21 mouse cellular contexts compared by ENCODE assay signal in genomic region chr19:42022542-42022848, GRCm38 (mm10). TPM values are rescaled to one million over a fixed set of nuclear protein-coding genes. Genes with fewer than 3 reads are reported as not detected.
A peak's percentile ranks its signal among the peaks of the same experiment; 100 is the strongest.
DNase-seq lines count a peak whose midpoint lies in the region; ATAC-seq and TF ChIP-seq lines count a peak whose summit lies in the region.
"Had no signal": no experiment of that assay in that cellular context is flagged by ENCODE, and none has a peak within 500 bp of the region (broad histone marks: within the 10 kb centered on the region; RNA-seq: fewer than 3 reads in every experiment).

No protein-coding gene starts in this region.

- H3K4me3 ChIP-seq in heart, postnatal 0 days (ENCODE audit: low read depth, low read length) = no peak overlapping the region
- H3K4me3 ChIP-seq in ES-E14 (ENCODE audit: insufficient read depth in 1 of 2, low read depth in 1 of 2, low read length in 2 of 2, poor library complexity in 1 of 2, severe bottlenecking in 1 of 2) = 0 out of 4 replicates have a peak overlapping the region, but pooled peaks of 1 of the 2 experiments have one; percentile 22
- no peak overlapping the region for H3K4me3 ChIP-seq in embryonic facial prominence, embryonic 14.5 days (ENCODE audit: low read depth, low read length)
- H3K4me3 ChIP-seq: hindbrain, embryonic 13.5 days; liver, embryonic 12.5 days; lung, embryonic 15.5 days; neural tube, embryonic 15.5 days had no signal

- no peaks in the 10 kb centered on the region for H3K27me3 ChIP-seq in heart, postnatal 0 days (ENCODE audit: control insufficient read depth, insufficient read depth, low read length)
- no peaks in the 10 kb centered on the region for H3K27me3 ChIP-seq in embryonic facial prominence, embryonic 14.5 days (replicated peaks; ENCODE audit: control insufficient read depth, insufficient read depth, low read length)
- H3K27me3 ChIP-seq: CH12.LX; hindbrain, embryonic 13.5 days; liver, embryonic 12.5 days; lung, embryonic 15.5 days; neural tube, embryonic 15.5 days had no signal

- no peak overlapping the region for H3K9ac ChIP-seq in heart, postnatal 0 days (replicated peaks; ENCODE audit: low read depth, low read length)
- H3K9ac ChIP-seq in ES-E14 (ENCODE audit: insufficient read depth, low read depth, low read length, poor library complexity, severe bottlenecking) = peak overlapping the region; percentile 8; the same call in 1 of the 2 replicates
- no peak overlapping the region for H3K9ac ChIP-seq in embryonic facial prominence, embryonic 14.5 days (ENCODE audit: low read depth, low read length)
- H3K9ac ChIP-seq: forebrain, postnatal 0 days; hindbrain, embryonic 13.5 days; liver, embryonic 12.5 days; lung, embryonic 15.5 days; neural tube, embryonic 15.5 days had no signal

- no peak for ATAC-seq in heart, postnatal 0 days (ENCODE audit: insufficient read depth, low read depth)
- ATAC-seq in embryonic facial prominence, embryonic 14.5 days (ENCODE audit: low read depth) = no peak
- no peak for ATAC-seq in megakaryocyte-erythroid progenitor cell, adult 5-6 weeks (replicated peaks; ENCODE audit: low FRiP score, low TSS enrichment, poor library complexity, severe bottlenecking)
- ATAC-seq: forebrain, postnatal 0 days; intestine, postnatal 0 days; liver, embryonic 12.5 days had no signal

- intact Hi-C loops in gastrocnemius, postnatal 36 days (cut with DNase I) = no loop called here

- no peaks in the 10 kb centered on the region; the same call in 1 of the 2 replicates for H3K36me3 ChIP-seq in heart, postnatal 0 days (replicated peaks; ENCODE audit: control insufficient read depth, insufficient read depth, low read length)
- H3K36me3 ChIP-seq in ES-E14 (ENCODE audit: control insufficient read depth, insufficient read depth, low read length, poor library complexity, severe bottlenecking) = no peaks in the 10 kb centered on the region
- no peaks in the 10 kb centered on the region for H3K36me3 ChIP-seq in embryonic facial prominence, embryonic 14.5 days (ENCODE audit: control insufficient read depth, insufficient read depth, low read length)
- H3K36me3 ChIP-seq: hindbrain, embryonic 13.5 days; liver, embryonic 12.5 days; lung, embryonic 15.5 days; neural tube, embryonic 15.5 days had no signal

- 57% methylated on average over 2 of the region's 2 CpGs for WGBS in heart, postnatal 0 days
- WGBS in embryonic facial prominence, embryonic 14.5 days = 71% methylated on average over 2 of the region's 2 CpGs

- H3K4me1 ChIP-seq in heart, postnatal 0 days (ENCODE audit: control insufficient read depth, insufficient read depth) = peaks cover 42% of the 10 kb centered on the region
- peaks cover 2 to 19% of the 10 kb centered on the region in 2 experiments; a peak in 3 of 4 replicates for H3K4me1 ChIP-seq in ES-E14 (ENCODE audit: control insufficient read depth in 2 of 2, insufficient read depth in 2 of 2, low read length in 2 of 2, poor library complexity in 1 of 2)
- H3K4me1 ChIP-seq in embryonic facial prominence, embryonic 14.5 days (ENCODE audit: control insufficient read depth, insufficient read depth, low read length) = peaks cover 31% of the 10 kb centered on the region

- DNase-seq in gastrocnemius, adult 18-20 months (ENCODE audit: low spot score) = peak; percentile 53
- no peak for DNase-seq in gastrocnemius, postnatal 36 days
- no peak for DNase-seq in heart, postnatal 0 days (ENCODE audit: low spot score)
- DNase-seq in heart, postnatal 4 days = no peak
- no peak for DNase-seq in ES-E14 (ENCODE audit: low read depth, low spot score)
- no peak for DNase-seq in embryonic facial prominence, embryonic 14.5 days (ENCODE audit: low spot score)
- DNase-seq in right cerebral cortex, postnatal 25 days = no peak
- DNase-seq: adrenal gland, adult 8-10 months; cerebellum, adult 9-11 months; forebrain, postnatal 0 days; gastrocnemius, postnatal 10 days; kidney, postnatal 14 days; thymus, postnatal 14 days had no signal

- TF ChIP-seq CTCF in heart, postnatal 0 days (IDR thresholded peaks at IDR 0.05; ENCODE audit: low read depth) = no peak

- peak overlapping the region; percentile 53 for H3K27ac ChIP-seq in heart, postnatal 0 days (ENCODE audit: low read depth)
- peak overlapping the region; percentile 50; the same call in 1 of the 2 replicates for H3K27ac ChIP-seq in ES-E14 (ENCODE audit: insufficient read depth, low read depth, low read length, poor library complexity, severe bottlenecking)
- peak overlapping the region; percentile 46 for H3K27ac ChIP-seq in embryonic facial prominence, embryonic 14.5 days (replicated peaks; ENCODE audit: low read depth, low read length)
- H3K27ac ChIP-seq: hindbrain, embryonic 13.5 days; liver, embryonic 12.5 days; lung, embryonic 15.5 days; neural tube, embryonic 15.5 days had no signal

- no peak overlapping the region for H3K4me2 ChIP-seq in heart, postnatal 0 days (ENCODE audit: low read depth, low read length)
- no peak overlapping the region for H3K4me2 ChIP-seq in embryonic facial prominence, embryonic 14.5 days (ENCODE audit: low read depth, low read length)
- H3K4me2 ChIP-seq: hindbrain, embryonic 13.5 days; liver, embryonic 12.5 days; lung, embryonic 15.5 days; neural tube, embryonic 15.5 days had no signal

- TF ChIP-seq EP300 in heart, postnatal 0 days (IDR thresholded peaks at IDR 0.05; ENCODE audit: low read depth) = no peak

- in situ Hi-C loops in ES-E14 (cut with MboI; ENCODE audit: low sequenced_read_pairs in 2 of 2, unreplicated experiment in 2 of 2) = no loop called here

- H3K9me3 ChIP-seq in heart, postnatal 0 days (replicated peaks; ENCODE audit: control insufficient read depth, low read length) = no peaks in the 10 kb centered on the region
- no peaks in the 10 kb centered on the region for H3K9me3 ChIP-seq in ES-E14 (ENCODE audit: control insufficient read depth, insufficient read depth, low read depth, low read length)
- no peaks in the 10 kb centered on the region for H3K9me3 ChIP-seq in embryonic facial prominence, embryonic 14.5 days (ENCODE audit: control insufficient read depth, low read length)
- H3K9me3 ChIP-seq: hindbrain, embryonic 13.5 days; liver, embryonic 12.5 days; lung, embryonic 15.5 days; neural tube, embryonic 15.5 days had no signal

RNA-seq across cellular contexts. Expression of gene Ankrd2, which starts 13.3 kb away (rescaled TPM):
- 100 to 1,000 TPM; 180 to 360 TPM for total RNA-seq in gastrocnemius, adult 18-20 months (2021)
- 100 to 1,000 TPM; 121 to 331 TPM for total RNA-seq in gastrocnemius, postnatal 36 days (2021)
- total RNA-seq in heart, postnatal 0 days (2014; rRNA removed; ENCODE audit: low replicate concordance) = not detected in 2 replicates
- 0.14 TPM in 2 replicates for polyA plus RNA-seq in heart, postnatal 0 days (2015; fragmentation: Nextera tagmentation; extraction: Ambion mirVana)
- total RNA-seq in heart, postnatal 4 days (2021) = under 1 TPM in 1 of 2 experiments, not detected in 1; 0.25 TPM
- total RNA-seq in ES-E14 (2012; rRNA removed) = 0.45 TPM in 1 of 2 replicates, not detected in the other
- 6.6 and 7.8 TPM in 2 replicates for polyA plus RNA-seq in embryonic facial prominence, embryonic 14.5 days (2014; fragmentation: Nextera tagmentation; extraction: Ambion mirVana)
- total RNA-seq in megakaryocyte-erythroid progenitor cell, adult 5-6 weeks (2014; fragmentation: Nextera tagmentation) = not detected in 2 replicates
- not detected in 2 replicates for total RNA-seq in megakaryocyte-erythroid progenitor cell, adult 5-6 weeks (2017)
- total RNA-seq: CH12.LX; forebrain, postnatal 0 days had no signal

RNA-seq across cellular contexts. Expression of gene Hoga1, which starts 22.9 kb away (rescaled TPM):
- total RNA-seq in gastrocnemius, adult 18-20 months (2021) = 1 to 10 TPM; 2.8 to 4.2 TPM
- 1 to 10 TPM; 2.9 to 3.7 TPM for total RNA-seq in gastrocnemius, postnatal 36 days (2021)
- total RNA-seq in heart, postnatal 0 days (2014; rRNA removed; ENCODE audit: low replicate concordance) = 1.2 and 1.3 TPM in 2 replicates
- polyA plus RNA-seq in heart, postnatal 0 days (2015; fragmentation: Nextera tagmentation; extraction: Ambion mirVana) = 1.4 and 1.5 TPM in 2 replicates
- total RNA-seq in heart, postnatal 4 days (2021) = 1 to 10 TPM; 2.5 to 2.8 TPM
- 0.89 and 1.6 TPM in 2 replicates for total RNA-seq in ES-E14 (2012; rRNA removed)
- polyA plus RNA-seq in embryonic facial prominence, embryonic 14.5 days (2014; fragmentation: Nextera tagmentation; extraction: Ambion mirVana) = 1.0 and 1.9 TPM in 2 replicates
- not detected in 2 replicates for total RNA-seq in megakaryocyte-erythroid progenitor cell, adult 5-6 weeks (2014; fragmentation: Nextera tagmentation)
- total RNA-seq in megakaryocyte-erythroid progenitor cell, adult 5-6 weeks (2017) = not detected in 2 replicates
- total RNA-seq: CH12.LX had no signal

RNA-seq across cellular contexts. Expression of gene 4933411K16Rik, which starts 29.6 kb away (rescaled TPM):
- total RNA-seq in gastrocnemius, adult 18-20 months (2021) = under 1 TPM; 0.48 to 0.85 TPM
- under 1 TPM; 0.30 to 0.38 TPM for total RNA-seq in gastrocnemius, postnatal 36 days (2021)
- total RNA-seq in heart, postnatal 0 days (2014; rRNA removed; ENCODE audit: low replicate concordance) = 0.15 TPM in 1 of 2 replicates, not detected in the other
- polyA plus RNA-seq in heart, postnatal 0 days (2015; fragmentation: Nextera tagmentation; extraction: Ambion mirVana) = not detected in 2 replicates
- total RNA-seq in heart, postnatal 4 days (2021) = under 1 TPM; 0.26 to 0.50 TPM
- 0.62 and 0.69 TPM in 2 replicates for total RNA-seq in ES-E14 (2012; rRNA removed)
- 0.25 TPM in 1 of 2 replicates, not detected in the other for polyA plus RNA-seq in embryonic facial prominence, embryonic 14.5 days (2014; fragmentation: Nextera tagmentation; extraction: Ambion mirVana)
- not detected in 2 replicates for total RNA-seq in megakaryocyte-erythroid progenitor cell, adult 5-6 weeks (2014; fragmentation: Nextera tagmentation)
- not detected in 2 replicates for total RNA-seq in megakaryocyte-erythroid progenitor cell, adult 5-6 weeks (2017)
- total RNA-seq: CH12.LX had no signal
- polyA plus RNA-seq: forebrain, postnatal 0 days; hindbrain, embryonic 13.5 days; lung, embryonic 15.5 days; neural tube, embryonic 15.5 days; stomach, embryonic 16.5 days had no signal

RNA-seq across cellular contexts. Expression of gene Ubtd1, which starts 40.9 kb away (rescaled TPM):
- total RNA-seq in gastrocnemius, adult 18-20 months (2021) = 10 to 100 TPM; 15.5 to 17.3 TPM
- total RNA-seq in gastrocnemius, postnatal 36 days (2021) = 10 to 100 TPM; 11.7 to 13.4 TPM
- 29.6 and 38.7 TPM in 2 replicates for total RNA-seq in heart, postnatal 0 days (2014; rRNA removed; ENCODE audit: low replicate concordance)
- polyA plus RNA-seq in heart, postnatal 0 days (2015; fragmentation: Nextera tagmentation; extraction: Ambion mirVana) = 21.9 and 24.8 TPM in 2 replicates
- total RNA-seq in heart, postnatal 4 days (2021) = 10 to 100 TPM; 26.4 to 28.3 TPM
- 14.4 and 18.2 TPM in 2 replicates for total RNA-seq in ES-E14 (2012; rRNA removed)
- polyA plus RNA-seq in embryonic facial prominence, embryonic 14.5 days (2014; fragmentation: Nextera tagmentation; extraction: Ambion mirVana) = 18.7 and 20.8 TPM in 2 replicates
- 2.3 and 4.8 TPM in 2 replicates for total RNA-seq in megakaryocyte-erythroid progenitor cell, adult 5-6 weeks (2014; fragmentation: Nextera tagmentation)
- total RNA-seq in megakaryocyte-erythroid progenitor cell, adult 5-6 weeks (2017) = 1.9 TPM in 1 of 2 replicates, not detected in the other

RNA-seq across cellular contexts. Expression of gene Mms19, which starts 41.5 kb away (rescaled TPM):
- 1 to 10 TPM; 8.7 to 9.7 TPM for total RNA-seq in gastrocnemius, adult 18-20 months (2021)
- total RNA-seq in gastrocnemius, postnatal 36 days (2021) = 1 to 10 TPM; 6.6 to 7.7 TPM
- total RNA-seq in heart, postnatal 0 days (2014; rRNA removed; ENCODE audit: low replicate concordance) = 34.9 and 39.3 TPM in 2 replicates
- 11.5 and 13.1 TPM in 2 replicates for polyA plus RNA-seq in heart, postnatal 0 days (2015; fragmentation: Nextera tagmentation; extraction: Ambion mirVana)
- total RNA-seq in heart, postnatal 4 days (2021) = 10 to 100 TPM; 19.3 to 20.1 TPM
- total RNA-seq in ES-E14 (2012; rRNA removed) = 59.6 and 91.5 TPM in 2 replicates
- 27.5 and 35.2 TPM in 2 replicates for polyA plus RNA-seq in embryonic facial prominence, embryonic 14.5 days (2014; fragmentation: Nextera tagmentation; extraction: Ambion mirVana)
- total RNA-seq in megakaryocyte-erythroid progenitor cell, adult 5-6 weeks (2014; fragmentation: Nextera tagmentation) = 25.6 and 39.6 TPM in 2 replicates
- 15.5 and 17.7 TPM in 2 replicates for total RNA-seq in megakaryocyte-erythroid progenitor cell, adult 5-6 weeks (2017)

Comparison
In these comparisons a context has a peak if more than half of its experiments do, and no peak if none do; other contexts are left out.
1. RNA of gene Ankrd2, which starts 13.3 kb away (total RNA-seq): 180 to 360 TPM in gastrocnemius, adult 18-20 months and 121 to 331 TPM in gastrocnemius, postnatal 36 days; 0.45 TPM in ES-E14, 0.25 TPM in heart, postnatal 4 days, not detected in heart, postnatal 0 days and not detected in megakaryocyte-erythroid progenitor cell, adult 5-6 weeks; every median in the first group is over 10 times any median in the second.
2. Peak in every context shown above with its lines, with median percentiles within 50 percentile points of each other: H3K27ac ChIP-seq.